Mouse (Mus musculus): ENCODE measurements around the gene Sf3a2. TPM values are rescaled to one million over a fixed set of nuclear protein-coding genes. Genes with fewer than 3 reads are reported as not detected.

The Sf3a2 gene
- polyA plus RNA-seq, 1 experiment from 2014 or later, result 30.1 TPM

DNA sequence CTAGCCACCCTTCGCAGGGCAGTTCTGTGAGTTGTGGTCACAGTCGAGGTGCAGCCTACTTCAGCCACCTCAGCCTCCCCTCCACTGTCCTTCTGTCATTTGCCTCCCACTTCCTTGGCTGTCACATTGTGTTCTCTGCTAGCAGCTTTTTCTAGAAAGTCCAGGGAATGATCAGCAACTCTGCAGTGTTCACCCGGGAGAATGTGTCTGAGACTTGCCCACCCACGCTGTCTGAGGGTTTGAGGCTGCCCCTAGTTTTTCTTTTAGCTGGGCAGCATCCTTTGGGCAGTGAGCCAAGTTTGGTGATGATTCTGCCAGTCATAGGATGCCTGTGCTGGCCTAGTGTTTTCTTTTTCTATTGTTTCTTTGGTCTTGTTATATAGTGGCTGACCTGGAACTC lies 41.0 kb upstream of the Sf3a2 start:
- peaks cover 57% of the 10 kb centered on the region for H3K4me1 ChIP-seq (ENCODE audit: control insufficient read depth, low read depth, low read length)
- ATAC-seq (ENCODE audit: low read depth), result no peak
- no peak overlapping the region for H3K27ac ChIP-seq (ENCODE audit: low read length)
- no peaks in the 10 kb centered on the region for H3K9me3 ChIP-seq (replicated peaks; ENCODE audit: control insufficient read depth, low read length)
- H3K27me3 ChIP-seq (ENCODE audit: control insufficient read depth, insufficient read depth, low read depth, low read length), result no peaks in the 10 kb centered on the region
- WGBS (ENCODE audit: insufficient replicate concordance), result 53% methylated on average over 4 of the region's 4 CpGs
- peak overlapping the region; percentile 76 for H3K4me2 ChIP-seq (ENCODE audit: low read depth, low read length)
- no peaks in the 10 kb centered on the region for H3K36me3 ChIP-seq (ENCODE audit: control insufficient read depth, insufficient read depth)
- peak overlapping the region; percentile 94 for H3K9ac ChIP-seq (ENCODE audit: low read depth, low read length)
- peak overlapping the region; percentile 97 for H3K4me3 ChIP-seq (ENCODE audit: low read depth, low read length)

DNA sequence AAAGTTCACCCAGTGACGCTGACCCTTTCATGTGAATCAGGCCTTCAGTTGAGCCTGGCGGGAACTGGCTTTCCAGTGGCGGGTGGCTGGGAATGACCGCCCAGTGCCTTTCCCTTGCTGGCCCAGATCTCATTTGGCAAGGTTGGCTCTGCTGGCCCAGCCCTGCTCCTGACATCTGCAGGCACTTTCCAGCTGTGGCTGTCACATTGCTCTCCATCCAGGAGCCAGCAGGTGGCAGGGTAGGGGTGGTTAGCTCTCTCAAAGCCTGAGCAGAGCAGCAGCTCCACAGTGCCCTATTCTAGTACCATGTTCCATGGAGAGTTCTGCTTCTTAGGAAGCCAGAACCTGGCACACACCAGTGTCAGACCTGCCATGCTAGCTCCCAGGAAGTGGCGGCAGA lies 40.3 kb upstream of the Sf3a2 start:
- WGBS (ENCODE audit: insufficient replicate concordance), result 49% methylated on average over 5 of the region's 5 CpGs

DNA sequence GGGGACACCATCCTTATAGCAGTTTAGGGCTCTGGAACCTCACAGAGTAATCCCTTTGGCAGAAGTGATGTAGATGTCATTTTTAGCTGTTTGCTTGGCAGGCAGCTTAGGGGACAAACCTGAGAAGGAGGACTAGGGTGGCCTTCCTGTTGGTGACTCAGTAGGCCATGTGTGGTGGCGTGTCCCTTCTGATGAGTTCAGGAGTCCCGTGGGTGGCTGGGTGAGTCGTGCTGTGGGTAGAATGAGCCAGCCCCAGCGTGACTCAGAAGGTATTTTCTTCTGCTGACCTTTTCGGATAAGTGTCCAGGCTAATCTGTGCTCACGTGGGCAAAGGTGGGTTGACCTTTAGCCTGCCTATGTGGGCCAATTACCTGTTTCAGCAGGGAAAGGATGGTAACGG lies 39.3 kb upstream of the Sf3a2 start:
- no peaks in the 10 kb centered on the region for H3K36me3 ChIP-seq (ENCODE audit: control insufficient read depth, insufficient read depth)
- H3K4me3 ChIP-seq (ENCODE audit: low read depth, low read length), result no peak overlapping the region
- no peak overlapping the region for H3K4me2 ChIP-seq (ENCODE audit: low read depth, low read length)
- no peak overlapping the region for H3K27ac ChIP-seq (ENCODE audit: low read length)
- H3K9ac ChIP-seq (ENCODE audit: low read depth, low read length), result no peak overlapping the region
- 65% methylated on average over 7 of the region's 7 CpGs for WGBS (ENCODE audit: insufficient replicate concordance)
- no peak for ATAC-seq (ENCODE audit: low read depth)
- H3K9me3 ChIP-seq (replicated peaks; ENCODE audit: control insufficient read depth, low read length), result no peaks in the 10 kb centered on the region
- no peaks in the 10 kb centered on the region for H3K27me3 ChIP-seq (ENCODE audit: control insufficient read depth, insufficient read depth, low read depth, low read length)
- peaks cover 48% of the 10 kb centered on the region for H3K4me1 ChIP-seq (ENCODE audit: control insufficient read depth, low read depth, low read length)

More for the DNA sequence above, 40.3 kb upstream of the Sf3a2 start:
- Histone ChIP-seq H3K36me3 (ENCODE audit: control insufficient read depth, insufficient read depth) (no peaks in the 10 kb centered on the region), H3K9me3 (replicated peaks; ENCODE audit: control insufficient read depth, low read length) (no peaks in the 10 kb centered on the region), H3K9ac (ENCODE audit: low read depth, low read length) (no peak overlapping the region), H3K4me2 (ENCODE audit: low read depth, low read length) (0 out of 2 replicates have a peak overlapping the region, but pooled peaks have one; percentile 76), H3K27me3 (ENCODE audit: control insufficient read depth, insufficient read depth, low read depth, low read length) (no peaks in the 10 kb centered on the region), H3K4me1 (ENCODE audit: control insufficient read depth, low read depth, low read length) (peaks cover 49% of the 10 kb centered on the region), H3K4me3 (ENCODE audit: low read depth, low read length) (no peak overlapping the region), H3K27ac (ENCODE audit: low read length) (no peak overlapping the region)
- no peak for ATAC-seq (ENCODE audit: low read depth)

DNA sequence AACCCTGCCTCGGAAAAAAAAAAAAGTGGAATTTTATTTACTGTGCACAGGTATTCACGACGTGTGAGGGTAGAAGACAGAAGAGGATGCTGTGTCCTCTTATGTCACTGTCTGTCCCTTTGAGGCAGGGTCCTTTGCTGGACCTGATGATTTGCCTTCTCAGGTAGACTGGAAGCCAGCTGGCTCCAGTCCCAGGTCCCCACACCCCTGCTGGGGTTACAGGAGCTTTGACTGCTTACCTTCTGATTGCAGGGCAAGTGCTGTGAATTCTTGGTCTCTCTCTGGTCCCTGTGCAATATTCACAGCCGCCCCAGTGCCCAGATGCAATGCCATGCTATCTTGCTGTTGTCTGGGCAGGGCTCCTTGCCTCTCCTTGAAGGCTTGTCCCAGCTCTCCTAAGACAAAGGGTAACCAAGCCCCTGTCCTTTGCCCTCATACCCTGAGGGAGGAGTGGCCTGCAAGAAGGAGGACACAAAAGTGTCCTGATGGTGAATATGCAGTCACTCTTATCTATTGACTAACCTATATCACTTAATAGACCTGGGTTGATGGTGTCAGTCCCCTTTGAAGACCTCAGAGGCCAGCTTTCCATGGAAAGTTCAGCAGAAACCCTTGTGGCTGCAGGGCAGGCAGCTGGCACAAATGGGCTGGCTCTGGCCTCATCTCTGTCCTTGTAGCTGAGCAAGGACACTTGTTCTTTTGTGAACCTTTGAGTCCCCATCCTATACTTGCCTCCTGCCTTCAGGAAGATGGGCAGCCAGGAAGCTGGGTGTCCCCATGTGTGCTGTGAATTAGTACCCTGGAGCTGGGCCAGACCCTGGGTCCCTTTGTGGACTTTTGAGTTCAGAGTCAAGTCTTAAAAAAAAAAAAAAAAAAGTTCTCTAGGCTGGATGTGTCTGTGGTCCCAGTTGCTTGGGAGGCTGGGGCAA lies 37.1 kb upstream of the Sf3a2 start:
- 72% methylated on average over 4 of the region's 4 CpGs for WGBS (ENCODE audit: insufficient replicate concordance)
- Histone ChIP-seq H3K36me3 (ENCODE audit: control insufficient read depth, insufficient read depth) (peaks cover 10% of the 10 kb centered on the region; the same call in 1 of the 2 replicates), H3K9ac (ENCODE audit: low read depth, low read length) (no peak overlapping the region), H3K4me3 (ENCODE audit: low read depth, low read length) (no peak overlapping the region), H3K27me3 (ENCODE audit: control insufficient read depth, insufficient read depth, low read depth, low read length) (no peaks in the 10 kb centered on the region), H3K27ac (ENCODE audit: low read length) (no peak overlapping the region), H3K9me3 (replicated peaks; ENCODE audit: control insufficient read depth, low read length) (no peaks in the 10 kb centered on the region), H3K4me2 (ENCODE audit: low read depth, low read length) (no peak overlapping the region), H3K4me1 (ENCODE audit: control insufficient read depth, low read depth, low read length) (peaks cover 48% of the 10 kb centered on the region)
- no peak for ATAC-seq (ENCODE audit: low read depth)

DNA sequence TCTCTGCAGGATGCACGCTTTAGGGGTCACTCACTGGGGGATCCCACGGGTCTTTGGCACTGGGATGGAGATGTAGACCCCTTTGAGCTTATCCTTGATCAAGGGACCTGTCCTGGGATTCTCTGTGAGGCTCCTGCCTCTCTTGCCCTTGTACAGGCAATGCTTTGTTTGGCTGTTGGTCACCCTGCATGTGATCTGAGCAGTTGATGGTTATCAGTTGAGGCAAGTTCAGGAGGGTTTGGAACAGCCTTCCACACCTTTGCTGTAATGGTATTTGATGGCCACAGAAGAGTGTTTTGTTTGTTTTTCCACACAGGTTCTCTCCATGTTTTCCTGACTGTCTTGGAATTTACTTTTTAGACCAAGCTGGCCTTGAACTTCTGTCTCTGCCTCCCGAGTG lies 36.2 kb upstream of the Sf3a2 start:
- H3K4me2 ChIP-seq (ENCODE audit: low read depth, low read length), result no peak overlapping the region
- no peaks in the 10 kb centered on the region for H3K27me3 ChIP-seq (ENCODE audit: control insufficient read depth, insufficient read depth, low read depth, low read length)
- no peak for ATAC-seq (ENCODE audit: low read depth)
- no peak overlapping the region for H3K27ac ChIP-seq (ENCODE audit: low read length)
- no peak overlapping the region for H3K4me3 ChIP-seq (ENCODE audit: low read depth, low read length)
- peaks cover 18% of the 10 kb centered on the region for H3K36me3 ChIP-seq (ENCODE audit: control insufficient read depth, insufficient read depth)
- no peak overlapping the region for H3K9ac ChIP-seq (ENCODE audit: low read depth, low read length)
- peaks cover 38% of the 10 kb centered on the region for H3K4me1 ChIP-seq (ENCODE audit: control insufficient read depth, low read depth, low read length)
- H3K9me3 ChIP-seq (replicated peaks; ENCODE audit: control insufficient read depth, low read length), result no peaks in the 10 kb centered on the region
- WGBS (ENCODE audit: insufficient replicate concordance), result 55% methylated on average over 3 of the region's 3 CpGs

DNA sequence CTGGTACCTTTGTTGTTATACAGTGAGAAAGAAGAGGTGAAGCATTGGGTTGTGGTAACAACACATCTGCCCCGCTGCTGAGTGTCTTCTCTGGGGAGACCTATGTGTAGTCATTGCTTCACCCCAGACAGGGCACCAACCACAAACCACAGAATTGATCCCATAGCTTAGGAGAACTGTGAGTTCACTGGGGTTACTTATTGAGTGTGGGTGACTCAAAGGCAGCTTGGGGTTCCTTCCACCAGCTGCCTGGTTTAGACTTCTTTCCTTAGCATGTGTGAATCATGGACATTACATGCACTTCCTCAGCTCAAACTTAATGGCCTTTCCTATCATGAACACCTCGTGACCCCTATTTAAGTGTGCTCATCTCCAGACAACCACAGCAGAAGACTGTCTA lies 34.5 kb upstream of the Sf3a2 start:
- H3K4me1 ChIP-seq (ENCODE audit: control insufficient read depth, low read depth, low read length), result peaks cover 23% of the 10 kb centered on the region
- no peak overlapping the region for H3K4me3 ChIP-seq (ENCODE audit: low read depth, low read length)
- H3K4me2 ChIP-seq (ENCODE audit: low read depth, low read length), result no peak overlapping the region
- H3K36me3 ChIP-seq (ENCODE audit: control insufficient read depth, insufficient read depth), result peaks cover 31% of the 10 kb centered on the region
- H3K27ac ChIP-seq (ENCODE audit: low read length), result no peak overlapping the region
- H3K27me3 ChIP-seq (ENCODE audit: control insufficient read depth, insufficient read depth, low read depth, low read length), result no peaks in the 10 kb centered on the region
- ATAC-seq (ENCODE audit: low read depth), result no peak
- no peak overlapping the region for H3K9ac ChIP-seq (ENCODE audit: low read depth, low read length)
- no peaks in the 10 kb centered on the region for H3K9me3 ChIP-seq (replicated peaks; ENCODE audit: control insufficient read depth, low read length)
- 56% methylated on average over 2 of the region's 2 CpGs for WGBS (ENCODE audit: insufficient replicate concordance)

DNA sequence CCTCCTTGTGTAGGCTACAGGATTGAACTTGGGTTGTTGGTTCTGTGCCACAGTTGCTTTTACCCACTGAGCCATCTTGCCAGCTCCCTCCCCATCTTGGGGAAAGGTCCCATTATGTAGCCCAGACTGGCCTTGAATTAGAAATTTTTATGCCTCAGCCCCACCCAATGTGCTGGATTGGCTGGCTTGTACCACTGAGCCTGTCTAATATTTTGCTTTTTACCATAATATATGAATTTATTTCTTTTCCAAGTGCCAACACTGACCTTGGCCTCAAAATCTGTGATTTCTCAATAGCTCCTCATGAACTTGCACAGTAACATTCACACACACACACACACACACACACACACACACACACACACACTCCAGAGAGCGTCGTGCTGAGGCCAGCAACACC lies 32.3 kb upstream of the Sf3a2 start:
- Histone ChIP-seq H3K9ac (ENCODE audit: low read depth, low read length) (no peak overlapping the region), H3K27ac (ENCODE audit: low read length) (no peak overlapping the region), H3K9me3 (replicated peaks; ENCODE audit: control insufficient read depth, low read length) (no peaks in the 10 kb centered on the region), H3K4me2 (ENCODE audit: low read depth, low read length) (no peak overlapping the region), H3K27me3 (ENCODE audit: control insufficient read depth, insufficient read depth, low read depth, low read length) (no peaks in the 10 kb centered on the region), H3K4me3 (ENCODE audit: low read depth, low read length) (no peak overlapping the region), H3K4me1 (ENCODE audit: control insufficient read depth, low read depth, low read length) (peaks cover 12% of the 10 kb centered on the region), H3K36me3 (ENCODE audit: control insufficient read depth, insufficient read depth) (peaks cover 48% of the 10 kb centered on the region)
- ATAC-seq (ENCODE audit: low read depth), result no peak
- 92% methylated on average over 2 of the region's 2 CpGs for WGBS (ENCODE audit: insufficient replicate concordance)

DNA sequence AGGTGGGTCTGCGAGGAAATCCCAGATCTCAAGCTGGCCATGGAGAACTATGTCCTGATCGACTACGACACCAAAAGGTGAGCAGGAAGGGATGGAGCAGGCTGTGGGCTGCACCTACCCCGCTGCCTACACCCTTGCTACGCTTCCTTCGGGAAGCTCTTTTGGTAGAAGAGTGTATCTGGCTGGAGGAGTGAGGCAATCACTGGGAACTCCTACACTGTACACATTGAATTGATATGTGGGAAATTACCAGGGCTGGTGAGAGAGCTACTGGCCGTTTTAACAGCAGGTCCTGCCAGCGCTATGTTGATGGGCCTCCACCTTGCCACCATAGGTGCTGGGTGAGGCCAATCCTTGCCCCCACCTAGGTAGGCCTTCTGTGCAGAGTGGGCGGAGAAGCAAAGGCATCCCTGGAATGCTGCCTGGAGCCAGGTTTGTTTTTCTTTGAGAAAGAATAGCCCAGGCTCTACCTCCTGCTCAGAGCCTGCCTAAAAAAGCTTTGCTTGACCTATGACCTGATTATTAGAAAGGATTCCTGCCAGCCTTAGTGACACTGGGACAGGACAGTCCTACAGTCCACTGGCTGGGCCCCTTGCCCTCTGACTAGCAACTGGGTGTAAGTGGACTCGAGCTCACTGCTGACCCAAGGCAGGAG lies 31.7 kb upstream of the Sf3a2 start:
- 84% methylated on average over 10 of the region's 10 CpGs for WGBS (ENCODE audit: insufficient replicate concordance)
- no peak overlapping the region for H3K4me3 ChIP-seq (ENCODE audit: low read depth, low read length)
- H3K36me3 ChIP-seq (ENCODE audit: control insufficient read depth, insufficient read depth), result peaks cover 52% of the 10 kb centered on the region
- H3K4me2 ChIP-seq (ENCODE audit: low read depth, low read length), result no peak overlapping the region
- ATAC-seq (ENCODE audit: low read depth), result peak; percentile 58
- no peaks in the 10 kb centered on the region for H3K9me3 ChIP-seq (replicated peaks; ENCODE audit: control insufficient read depth, low read length)
- peak overlapping the region; percentile 64 for H3K27ac ChIP-seq (ENCODE audit: low read length)
- H3K4me1 ChIP-seq (ENCODE audit: control insufficient read depth, low read depth, low read length), result peaks cover 9% of the 10 kb centered on the region
- no peak overlapping the region for H3K9ac ChIP-seq (ENCODE audit: low read depth, low read length)
- H3K27me3 ChIP-seq (ENCODE audit: control insufficient read depth, insufficient read depth, low read depth, low read length), result no peaks in the 10 kb centered on the region

DNA sequence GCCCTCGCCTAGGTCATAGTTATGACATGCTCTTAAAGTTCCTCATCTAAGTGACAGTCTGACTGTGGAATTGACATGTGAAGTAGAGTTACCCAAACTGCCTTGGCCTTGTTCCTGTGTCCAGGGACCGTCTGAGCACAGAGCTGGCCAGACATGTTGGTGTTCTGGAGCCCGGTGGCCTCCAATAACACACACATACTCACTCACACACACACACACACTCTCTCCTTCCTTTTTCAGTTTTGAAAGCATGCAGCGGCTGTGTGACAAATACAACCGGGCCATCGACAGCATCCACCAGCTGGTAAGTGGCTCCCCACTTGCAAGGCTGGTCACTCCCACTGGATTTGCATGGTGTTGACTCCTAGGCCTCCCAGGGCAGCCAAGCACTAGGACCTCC lies 29.6 kb upstream of the Sf3a2 start:
- H3K9me3 ChIP-seq (replicated peaks; ENCODE audit: control insufficient read depth, low read length), result no peaks in the 10 kb centered on the region
- H3K27ac ChIP-seq (ENCODE audit: low read length), result no peak overlapping the region
- H3K36me3 ChIP-seq (ENCODE audit: control insufficient read depth, insufficient read depth), result peaks cover 70% of the 10 kb centered on the region
- H3K4me2 ChIP-seq (ENCODE audit: low read depth, low read length), result no peak overlapping the region
- 75% methylated on average over 6 of the region's 6 CpGs for WGBS (ENCODE audit: insufficient replicate concordance)
- H3K27me3 ChIP-seq (ENCODE audit: control insufficient read depth, insufficient read depth, low read depth, low read length), result no peaks in the 10 kb centered on the region
- H3K9ac ChIP-seq (ENCODE audit: low read depth, low read length), result no peak overlapping the region
- no peak for ATAC-seq (ENCODE audit: low read depth)
- no peak overlapping the region for H3K4me3 ChIP-seq (ENCODE audit: low read depth, low read length)
- peaks cover 7% of the 10 kb centered on the region for H3K4me1 ChIP-seq (ENCODE audit: control insufficient read depth, low read depth, low read length)
